Mouse (Mus musculus): ENCODE measurements around the gene Cmklr1. TPM values are rescaled to one million over a fixed set of nuclear protein-coding genes. Genes with fewer than 3 reads are reported as not detected.

Cmklr1 gene
- polyA plus RNA-seq, 1 experiment from 2014 or later, result 6.5 TPM

- Histone ChIP-seq H3K4me2 (replicated peaks; ENCODE audit: low read depth, low read length) (no peak overlapping the region), H3K27ac (ENCODE audit: low read length) (peak overlapping the region; percentile 73), H3K4me3 (ENCODE audit: low read length) (no peak overlapping the region), H3K9me3 (ENCODE audit: low read length) (no peaks in the 10 kb centered on the region), H3K27me3 (ENCODE audit: insufficient read depth, low read length) (no peaks in the 10 kb centered on the region), H3K9ac (replicated peaks; ENCODE audit: low read length) (no peak overlapping the region), H3K36me3 (ENCODE audit: insufficient read depth, low read length) (no peaks in the 10 kb centered on the region), H3K4me1 (ENCODE audit: insufficient read depth, low read length) (peaks cover 35% of the 10 kb centered on the region)
- WGBS, result 19% methylated on average over 6 of the region's 6 CpGs
- ATAC-seq (ENCODE audit: low FRiP score, low TSS enrichment), result no peak
These were observed 65.8 kb downstream of the Cmklr1 start for GRCm38 (mm10) chr5:113584439-113584838.

- no peak for ATAC-seq (ENCODE audit: low FRiP score, low TSS enrichment)
- no peak overlapping the region for H3K4me3 ChIP-seq (ENCODE audit: low read length)
- no peaks in the 10 kb centered on the region for H3K9me3 ChIP-seq (ENCODE audit: low read length)
- H3K27me3 ChIP-seq (ENCODE audit: insufficient read depth, low read length), result no peaks in the 10 kb centered on the region
- no peak overlapping the region for H3K27ac ChIP-seq (ENCODE audit: low read length)
- H3K4me1 ChIP-seq (ENCODE audit: insufficient read depth, low read length), result peaks cover 29% of the 10 kb centered on the region
- H3K36me3 ChIP-seq (ENCODE audit: insufficient read depth, low read length), result no peaks in the 10 kb centered on the region
- no peak overlapping the region for H3K9ac ChIP-seq (replicated peaks; ENCODE audit: low read length)
- WGBS, result 55% methylated on average over 5 of the region's 5 CpGs
- H3K4me2 ChIP-seq (replicated peaks; ENCODE audit: low read depth, low read length), result no peak overlapping the region
These were observed 66.6 kb downstream of the Cmklr1 start for GRCm38 (mm10) chr5:113583424-113584162.

- H3K36me3 ChIP-seq (ENCODE audit: insufficient read depth, low read length), result no peaks in the 10 kb centered on the region
- no peaks in the 10 kb centered on the region for H3K9me3 ChIP-seq (ENCODE audit: low read length)
- H3K4me2 ChIP-seq (replicated peaks; ENCODE audit: low read depth, low read length), result no peak overlapping the region
- no peak overlapping the region for H3K27ac ChIP-seq (ENCODE audit: low read length)
- H3K4me3 ChIP-seq (ENCODE audit: low read length), result no peak overlapping the region
- peaks cover 25% of the 10 kb centered on the region for H3K4me1 ChIP-seq (ENCODE audit: insufficient read depth, low read length)
- ATAC-seq (ENCODE audit: low FRiP score, low TSS enrichment), result no peak
- WGBS, result 39% methylated on average over 9 of the region's 9 CpGs
- no peak overlapping the region for H3K9ac ChIP-seq (replicated peaks; ENCODE audit: low read length)
- H3K27me3 ChIP-seq (ENCODE audit: insufficient read depth, low read length), result no peaks in the 10 kb centered on the region
These were observed 69.4 kb downstream of the Cmklr1 start for GRCm38 (mm10) chr5:113580801-113581200.

- no peaks in the 10 kb centered on the region for H3K36me3 ChIP-seq (ENCODE audit: insufficient read depth, low read length)
- H3K9ac ChIP-seq (replicated peaks; ENCODE audit: low read length), result no peak overlapping the region
- 58% methylated on average over 8 of the region's 8 CpGs for WGBS
- H3K4me1 ChIP-seq (ENCODE audit: insufficient read depth, low read length), result peaks cover 20% of the 10 kb centered on the region
- H3K4me2 ChIP-seq (replicated peaks; ENCODE audit: low read depth, low read length), result no peak overlapping the region
- no peaks in the 10 kb centered on the region for H3K27me3 ChIP-seq (ENCODE audit: insufficient read depth, low read length)
- no peaks in the 10 kb centered on the region for H3K9me3 ChIP-seq (ENCODE audit: low read length)
- H3K27ac ChIP-seq (ENCODE audit: low read length), result no peak overlapping the region
- H3K4me3 ChIP-seq (ENCODE audit: low read length), result no peak overlapping the region
- ATAC-seq (ENCODE audit: low FRiP score, low TSS enrichment), result no peak
These were observed 70.0 kb downstream of the Cmklr1 start for GRCm38 (mm10) chr5:113580248-113580647.

- Histone ChIP-seq H3K9ac (replicated peaks; ENCODE audit: low read length) (no peak overlapping the region), H3K27ac (ENCODE audit: low read length) (no peak overlapping the region), H3K4me2 (replicated peaks; ENCODE audit: low read depth, low read length) (no peak overlapping the region), H3K4me1 (ENCODE audit: insufficient read depth, low read length) (peaks cover 9% of the 10 kb centered on the region; the same call in 1 of the 2 replicates), H3K9me3 (ENCODE audit: low read length) (no peaks in the 10 kb centered on the region), H3K36me3 (ENCODE audit: insufficient read depth, low read length) (no peaks in the 10 kb centered on the region), H3K4me3 (ENCODE audit: low read length) (no peak overlapping the region), H3K27me3 (ENCODE audit: insufficient read depth, low read length) (no peaks in the 10 kb centered on the region)
- no peak for ATAC-seq (ENCODE audit: low FRiP score, low TSS enrichment)
- 61% methylated on average over 4 of the region's 4 CpGs for WGBS
These were observed 71.1 kb downstream of the Cmklr1 start for GRCm38 (mm10) chr5:113579128-113579527.

GRCm38 (mm10) chr5:113578428-113578827 is 71.8 kb downstream of the Cmklr1 start:
- ATAC-seq (ENCODE audit: low FRiP score, low TSS enrichment), result no peak
- Histone ChIP-seq H3K9ac (replicated peaks; ENCODE audit: low read length) (no peak overlapping the region), H3K4me2 (replicated peaks; ENCODE audit: low read depth, low read length) (no peak overlapping the region), H3K4me3 (ENCODE audit: low read length) (no peak overlapping the region), H3K27me3 (ENCODE audit: insufficient read depth, low read length) (no peaks in the 10 kb centered on the region), H3K9me3 (ENCODE audit: low read length) (no peaks in the 10 kb centered on the region), H3K36me3 (ENCODE audit: insufficient read depth, low read length) (no peaks in the 10 kb centered on the region), H3K4me1 (ENCODE audit: insufficient read depth, low read length) (peaks cover 3% of the 10 kb centered on the region; the same call in 1 of the 2 replicates), H3K27ac (ENCODE audit: low read length) (no peak overlapping the region)
- WGBS, result 79% methylated on average over 6 of the region's 6 CpGs

- Histone ChIP-seq H3K27me3 (ENCODE audit: insufficient read depth, low read length) (no peaks in the 10 kb centered on the region), H3K4me2 (replicated peaks; ENCODE audit: low read depth, low read length) (peak overlapping the region; percentile 40), H3K27ac (ENCODE audit: low read length) (no peak overlapping the region), H3K4me1 (ENCODE audit: insufficient read depth, low read length) (no peaks in the 10 kb centered on the region), H3K36me3 (ENCODE audit: insufficient read depth, low read length) (no peaks in the 10 kb centered on the region), H3K4me3 (ENCODE audit: low read length) (no peak overlapping the region), H3K9ac (replicated peaks; ENCODE audit: low read length) (no peak overlapping the region; the same call in 1 of the 2 replicates), H3K9me3 (ENCODE audit: low read length) (no peaks in the 10 kb centered on the region)
- no peak for ATAC-seq (ENCODE audit: low FRiP score, low TSS enrichment)
- 75% methylated on average over 7 of the region's 7 CpGs for WGBS
These were observed 72.7 kb downstream of the Cmklr1 start for GRCm38 (mm10) chr5:113577555-113577954.

GRCm38 (mm10) chr5:113570056-113570717 is 80.0 kb downstream of the Cmklr1 start:
- Histone ChIP-seq H3K27ac (ENCODE audit: low read length) (no peak overlapping the region), H3K9me3 (ENCODE audit: low read length) (no peaks in the 10 kb centered on the region), H3K4me3 (ENCODE audit: low read length) (no peak overlapping the region), H3K4me2 (replicated peaks; ENCODE audit: low read depth, low read length) (no peak overlapping the region), H3K9ac (replicated peaks; ENCODE audit: low read length) (no peak overlapping the region), H3K27me3 (ENCODE audit: insufficient read depth, low read length) (no peaks in the 10 kb centered on the region), H3K4me1 (ENCODE audit: insufficient read depth, low read length) (no peaks in the 10 kb centered on the region), H3K36me3 (ENCODE audit: insufficient read depth, low read length) (no peaks in the 10 kb centered on the region)
- ATAC-seq (ENCODE audit: low FRiP score, low TSS enrichment), result no peak
- WGBS, result 61% methylated on average over 7 of the region's 7 CpGs

- H3K36me3 ChIP-seq (ENCODE audit: insufficient read depth, low read length), result no peaks in the 10 kb centered on the region
- no peaks in the 10 kb centered on the region for H3K9me3 ChIP-seq (ENCODE audit: low read length)
- 69% methylated on average over 12 of the region's 12 CpGs for WGBS
- no peak overlapping the region for H3K4me3 ChIP-seq (ENCODE audit: low read length)
- no peaks in the 10 kb centered on the region for H3K27me3 ChIP-seq (ENCODE audit: insufficient read depth, low read length)
- no peak overlapping the region for H3K9ac ChIP-seq (replicated peaks; ENCODE audit: low read length)
- no peaks in the 10 kb centered on the region for H3K4me1 ChIP-seq (ENCODE audit: insufficient read depth, low read length)
- no peak for ATAC-seq (ENCODE audit: low FRiP score, low TSS enrichment)
- H3K4me2 ChIP-seq (replicated peaks; ENCODE audit: low read depth, low read length), result no peak overlapping the region
- no peak overlapping the region for H3K27ac ChIP-seq (ENCODE audit: low read length)
These were observed 84.4 kb downstream of the Cmklr1 start for GRCm38 (mm10) chr5:113565858-113566257.

All from kidney, embryonic 16.5 days (tissue).